Mouse (Mus musculus) heart, postnatal 0 days (tissue): ENCODE results near the gene Fam228b.

Experiments used
- CTCF ChIP-seq: IDR thresholded peaks from 2 replicates; pipeline ENCODE4 v1.5.1; 2016; ENCODE audit warnings: antibody characterized with exemption, control low read depth, low read depth
- EP300 ChIP-seq: IDR thresholded peaks from 2 replicates; pipeline ENCODE4 v1.6.1; 2016; ENCODE audit warnings: antibody characterized with exemption, low read depth

GRCm38 (mm10) chr12:4757060-4757459 lies 12.0 kb downstream of the Fam228b start:
- TF ChIP-seq EP300 (no peak), CTCF (no peak)
